Mouse (Mus musculus) cortical plate, adult 2 months (tissue): ENCODE results near the gene Hoxb1.

ENCODE experiments used
- CTCF ChIP-seq: fragments of 200-500 bp; IDR thresholded peaks from 2 replicates; pipeline ENCODE4 v1.5.1; 2011; ENCODE audit warnings: mild to moderate bottlenecking, control low read depth, low read length; ENCODE audit not compliant: insufficient read depth; ENCODE audit errors: extremely low read depth
- POLR2A ChIP-seq: fragments of 200-500 bp; IDR thresholded peaks from 2 replicates; pipeline ENCODE4 v1.6.1; 2011; ENCODE audit warnings: mild to moderate bottlenecking, low read length, control low read depth; ENCODE audit not compliant: insufficient read depth; ENCODE audit errors: extremely low read depth

DNA sequence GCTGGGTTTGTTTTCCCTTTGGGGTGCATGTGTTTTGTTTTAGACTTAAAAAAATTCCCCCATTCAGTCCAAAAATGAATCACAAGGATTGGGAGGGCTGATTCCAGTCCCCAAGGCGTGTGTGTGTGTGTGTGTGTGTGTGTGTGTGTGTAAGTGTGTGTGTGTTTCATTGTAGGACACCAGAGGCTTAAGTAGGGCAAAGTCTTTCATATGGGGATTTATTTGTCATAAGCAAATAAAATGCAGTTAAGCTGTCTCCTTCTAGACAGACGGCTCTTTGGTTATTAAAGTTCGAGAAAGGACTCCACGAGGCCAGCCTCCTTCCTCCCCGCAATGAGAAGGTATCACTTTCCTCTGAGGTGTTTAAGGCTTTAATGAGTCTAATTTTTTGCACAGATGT, 43.7 kb upstream of the Hoxb1 start:
- TF ChIP-seq CTCF (no peak), POLR2A (no peak)
